Mouse (Mus musculus) T-cell, adult 66 days (primary cell): ENCODE results near the gene Nkain4. TPM values are rescaled to one million over a fixed set of nuclear protein-coding genes. Genes with fewer than 3 reads are reported as not detected.

ENCODE experiments used
- total RNA-seq, 2 experiments: library from RNA; stranded (reverse); gene quantifications; 3 replicates in 1 of 2; 4 replicates in 1 of 2; pipeline ENCODE4 v1.2.4; 2023

Gene Nkain4
- total RNA-seq, result not detected

GRCm38 (mm10) chr2:180954061-180955047 lies at the start of gene Nkain4:
Nkain4 (minus strand) TSS chr2:180954699.

GRCm38 (mm10) chr2:180986449-180986848 lies 31.9 kb upstream of the Nkain4 start, which contains the start of gene Col20a1:
Col20a1 (plus strand) TSS chr2:180986535.

GRCm38 (mm10) chr2:180967010-180967763 lies 12.7 kb upstream of the Nkain4 start, which contains the start of gene Arfgap1:
Arfgap1 (plus strand) TSS chr2:180967225.

DNA sequence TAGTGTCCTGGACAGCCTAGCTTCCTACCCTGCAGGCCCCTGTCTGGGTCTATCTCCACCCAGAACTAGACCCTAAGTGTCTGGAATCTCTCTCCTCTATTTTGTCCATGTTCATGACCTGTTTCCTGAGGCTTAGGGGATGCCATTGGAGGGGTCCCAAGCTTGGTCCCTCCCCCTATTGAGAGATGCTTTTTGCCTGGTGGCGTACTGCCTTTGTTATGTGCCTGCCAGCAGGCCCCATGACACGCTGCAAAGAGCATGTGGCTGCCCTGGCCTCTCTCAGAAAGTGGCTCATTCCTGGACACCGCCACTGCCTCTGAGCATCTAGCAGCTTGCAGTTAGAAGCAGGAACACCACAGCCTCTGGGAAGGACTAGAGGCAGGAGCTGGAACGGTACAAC lies 25.8 kb downstream of the Nkain4 start, which contains the start of gene Birc7:
Birc7 (plus strand) TSS at position 301 of the 400 bp plus-strand sequence.

GRCm38 (mm10) chr2:180920810-180921400 lies 33.6 kb downstream of the Nkain4 start, which contains the start of gene Ythdf1:
Ythdf1 (minus strand) TSS chr2:180920949.

Other genes starting within 250 kb of the Nkain4 start
- 100 to 1,000 TPM; 102 to 107 TPM for gene Dido1, start 244.7 kb downstream of the Nkain4 start, total RNA-seq
- gene Gid8, start 244.6 kb downstream of the Nkain4 start, total RNA-seq, result 10 to 100 TPM; 49.2 to 52.7 TPM
- 10 to 100 TPM; 89.8 to 96.5 TPM for gene Slc17a9, start 229.4 kb downstream of the Nkain4 start, total RNA-seq
- gene Bhlhe23, start 177.8 kb downstream of the Nkain4 start, total RNA-seq, result not detected
- 10 to 100 TPM; 88.6 to 93.8 TPM for gene Ythdf1, start 33.8 kb downstream of the Nkain4 start, total RNA-seq
- not detected for gene Birc7, start 25.7 kb downstream of the Nkain4 start, total RNA-seq
- gene Arfgap1, start 12.5 kb upstream of the Nkain4 start, total RNA-seq, result 10 to 100 TPM; 74.9 to 81.4 TPM
- 1 to 10 TPM; 2.1 to 4.0 TPM for gene Col20a1, start 31.8 kb upstream of the Nkain4 start, total RNA-seq
- gene Chrna4, start 88.8 kb upstream of the Nkain4 start, total RNA-seq, result not detected
- gene Kcnq2, start 180.6 kb upstream of the Nkain4 start, total RNA-seq, result not detected
- gene Eef1a2, start 202.3 kb upstream of the Nkain4 start, total RNA-seq, result not detected
- 100 to 1,000 TPM in 1 of 2 experiments, 10 to 100 TPM in 1; 85.3 to 108 TPM for gene Ppdpf, start 232.5 kb upstream of the Nkain4 start, total RNA-seq
- gene Ptk6, start 248.1 kb upstream of the Nkain4 start, total RNA-seq, result not detected